Mouse (Mus musculus) stomach, embryonic 16.5 days (tissue): ENCODE data around the gene Cdv3. TPM values are rescaled to one million over a fixed set of nuclear protein-coding genes. Genes with fewer than 3 reads are reported as not detected.

Experiments used
- ATAC-seq: fragments of 200-750 bp; cut with Nextera tagmentation; 2 replicates; pipeline ENCODE4 v1.8.0; 2017; ENCODE audit warnings: moderate number of reproducible peaks, moderate TSS enrichment; ENCODE audit not compliant: insufficient read depth, low FRiP score
- H3K27ac ChIP-seq: fragments of 300-500 bp; sonication (generic); 2 replicates; pipeline ENCODE4 v1.5.1; 2014; ENCODE audit warnings: low read length
- H3K27me3 ChIP-seq: fragments of 300-500 bp; sonication (generic); 2 replicates; pipeline ENCODE4 v1.6.1; 2014; ENCODE audit warnings: low read length, control low read depth, mixed read lengths; ENCODE audit not compliant: control insufficient read depth, insufficient read depth
- H3K36me3 ChIP-seq: fragments of 300-500 bp; sonication (generic); 2 replicates; pipeline ENCODE4 v1.6.1; 2014; ENCODE audit warnings: low read length; ENCODE audit not compliant: control insufficient read depth, insufficient read depth
- H3K4me1 ChIP-seq: fragments of 300-500 bp; sonication (generic); 2 replicates; pipeline ENCODE4 v1.6.1; 2014; ENCODE audit warnings: low read length, control low read depth, mixed read lengths; ENCODE audit not compliant: control insufficient read depth, insufficient read depth
- H3K4me2 ChIP-seq: fragments of 300-500 bp; sonication (generic); 2 replicates; pipeline ENCODE4 v1.6.1; 2014; ENCODE audit warnings: low read depth, low read length, mixed read lengths
- H3K4me3 ChIP-seq: fragments of 300-500 bp; sonication (generic); replicated peaks from 2 replicates; pipeline ENCODE4 v1.5.1; 2014; ENCODE audit warnings: mild to moderate bottlenecking, low read length
- H3K9ac ChIP-seq: fragments of 300-500 bp; sonication (generic); 2 replicates; pipeline ENCODE4 v1.6.1; 2014; ENCODE audit warnings: low read length
- H3K9me3 ChIP-seq: fragments of 300-500 bp; sonication (generic); replicated peaks from 2 replicates; pipeline ENCODE4 v1.6.1; 2016; ENCODE audit warnings: low read length, control low read depth; ENCODE audit not compliant: control insufficient read depth
- WGBS: fragments of 180-500 bp; shearing (Covaris S2); extraction: QIAGEN DNeasy Blood & Tissue Kit; methylation state at CpG from one replicate; pipeline ENCODE4 v1.1.7; 2014; 5-methylcytosine and 5-hydroxymethylcytosine counted together
- polyA plus RNA-seq: library from polyadenylated mRNA; unstranded; fragments of >200 nt; fragmentation: Nextera tagmentation; extraction: Ambion mirVana; gene quantifications from 2 replicates; pipeline ENCODE4 v1.2.1, GENCODE M21; 2015

Cdv3 gene
- 80.8 and 91.8 TPM in 2 replicates for polyA plus RNA-seq

- no peaks in the 10 kb centered on the region for H3K27me3 ChIP-seq
- H3K36me3 ChIP-seq = no peaks in the 10 kb centered on the region
- peak; percentile 99 for ATAC-seq
- H3K9ac ChIP-seq = peak within 1 kb of the TSS; percentile 97
- WGBS = under 1% methylated on average over 93 of the region's 95 CpGs
- H3K4me1 ChIP-seq = peaks cover 21% of the 10 kb centered on the region
- peak within 1 kb of the TSS; percentile 92 for H3K4me3 ChIP-seq
- H3K4me2 ChIP-seq = peak within 1 kb of the TSS; percentile 79
- H3K9me3 ChIP-seq = no peaks in the 10 kb centered on the region
- H3K27ac ChIP-seq = peak within 1 kb of the TSS; percentile 98
Observed at GRCm38 (mm10) chr9:103365290-103366247, at the start of gene Cdv3. Gene Cdv3, minus strand, starts transcription at chr9:103365840.

GRCm38 (mm10) chr9:103413457-103413856 lies 47.8 kb upstream of the Cdv3 start:
- Histone ChIP-seq H3K27ac (no peak overlapping the region), H3K9me3 (no peaks in the 10 kb centered on the region), H3K4me2 (no peak overlapping the region), H3K4me1 (no peaks in the 10 kb centered on the region; the same call in 1 of the 2 replicates), H3K9ac (no peak overlapping the region), H3K36me3 (no peaks in the 10 kb centered on the region), H3K27me3 (no peaks in the 10 kb centered on the region), H3K4me3 (no peak overlapping the region)
- no peak for ATAC-seq
- WGBS = 27% methylated on average over 9 of the region's 9 CpGs

GRCm38 (mm10) chr9:103409119-103409518 lies 43.5 kb upstream of the Cdv3 start:
- ATAC-seq = no peak
- no peaks in the 10 kb centered on the region for H3K9me3 ChIP-seq
- H3K27ac ChIP-seq = no peak overlapping the region
- no peak overlapping the region for H3K4me3 ChIP-seq
- 68% methylated on average over 2 of the region's 2 CpGs for WGBS
- no peak overlapping the region for H3K9ac ChIP-seq
- H3K4me1 ChIP-seq = no peaks in the 10 kb centered on the region; the same call in 1 of the 2 replicates
- no peak overlapping the region for H3K4me2 ChIP-seq
- no peaks in the 10 kb centered on the region for H3K27me3 ChIP-seq
- H3K36me3 ChIP-seq = no peaks in the 10 kb centered on the region

- ATAC-seq = no peak
- no peaks in the 10 kb centered on the region for H3K27me3 ChIP-seq
- no peak overlapping the region for H3K4me3 ChIP-seq
- no peaks in the 10 kb centered on the region; the same call in 1 of the 2 replicates for H3K4me1 ChIP-seq
- 57% methylated on average over 4 of the region's 4 CpGs for WGBS
- no peak overlapping the region for H3K4me2 ChIP-seq
- no peaks in the 10 kb centered on the region for H3K36me3 ChIP-seq
- no peak overlapping the region for H3K9ac ChIP-seq
- no peak overlapping the region for H3K27ac ChIP-seq
- H3K9me3 ChIP-seq = no peaks in the 10 kb centered on the region
Observed at GRCm38 (mm10) chr9:103408136-103408777, 42.6 kb upstream of the Cdv3 start.

- Histone ChIP-seq H3K4me1 (no peaks in the 10 kb centered on the region; the same call in 1 of the 2 replicates), H3K27ac (no peak overlapping the region), H3K4me3 (no peak overlapping the region), H3K9me3 (no peaks in the 10 kb centered on the region), H3K27me3 (no peaks in the 10 kb centered on the region), H3K9ac (no peak overlapping the region), H3K36me3 (no peaks in the 10 kb centered on the region), H3K4me2 (no peak overlapping the region)
- 41% methylated on average over 4 of the region's 4 CpGs for WGBS
- no peak for ATAC-seq
Observed at GRCm38 (mm10) chr9:103403331-103403973, 37.8 kb upstream of the Cdv3 start.

- ATAC-seq = peak; percentile 56; the same call in 1 of the 2 replicates
- H3K9me3 ChIP-seq = no peaks in the 10 kb centered on the region
- no peak overlapping the region for H3K4me3 ChIP-seq
- no peak overlapping the region for H3K4me2 ChIP-seq
- no peak overlapping the region for H3K27ac ChIP-seq
- no peaks in the 10 kb centered on the region; the same call in 1 of the 2 replicates for H3K4me1 ChIP-seq
- H3K27me3 ChIP-seq = no peaks in the 10 kb centered on the region
- no peak overlapping the region for H3K9ac ChIP-seq
- 45% methylated on average over 21 of the region's 21 CpGs for WGBS
- H3K36me3 ChIP-seq = no peaks in the 10 kb centered on the region
Observed at GRCm38 (mm10) chr9:103398509-103399157, 33.0 kb upstream of the Cdv3 start.

GRCm38 (mm10) chr9:103393256-103393655 lies 27.6 kb upstream of the Cdv3 start:
- Histone ChIP-seq H3K27me3 (no peaks in the 10 kb centered on the region), H3K4me1 (no peaks in the 10 kb centered on the region), H3K36me3 (no peaks in the 10 kb centered on the region), H3K9ac (no peak overlapping the region), H3K4me2 (no peak overlapping the region), H3K4me3 (no peak overlapping the region), H3K9me3 (no peaks in the 10 kb centered on the region), H3K27ac (no peak overlapping the region)
- 88% methylated on average over 11 of the region's 11 CpGs for WGBS
- ATAC-seq = no peak

GRCm38 (mm10) chr9:103391796-103392372 lies 26.2 kb upstream of the Cdv3 start:
- no peak overlapping the region for H3K4me3 ChIP-seq
- H3K4me1 ChIP-seq = peaks cover 2% of the 10 kb centered on the region
- no peaks in the 10 kb centered on the region for H3K36me3 ChIP-seq
- no peaks in the 10 kb centered on the region for H3K9me3 ChIP-seq
- ATAC-seq = no peak
- H3K27me3 ChIP-seq = no peaks in the 10 kb centered on the region
- WGBS = 65% methylated on average over 6 of the region's 6 CpGs
- H3K4me2 ChIP-seq = no peak overlapping the region
- H3K9ac ChIP-seq = no peak overlapping the region
- no peak overlapping the region for H3K27ac ChIP-seq
